Mouse (Mus musculus): Measurements from ENCODE around the gene Nob1. TPM values are rescaled to one million over a fixed set of nuclear protein-coding genes. Genes with fewer than 3 reads are reported as not detected.

Nob1 gene
- polyA plus RNA-seq (2016; fragmentation: Nextera tagmentation; extraction: Ambion mirVana) = 102 and 103 TPM in 2 replicates

DNA sequence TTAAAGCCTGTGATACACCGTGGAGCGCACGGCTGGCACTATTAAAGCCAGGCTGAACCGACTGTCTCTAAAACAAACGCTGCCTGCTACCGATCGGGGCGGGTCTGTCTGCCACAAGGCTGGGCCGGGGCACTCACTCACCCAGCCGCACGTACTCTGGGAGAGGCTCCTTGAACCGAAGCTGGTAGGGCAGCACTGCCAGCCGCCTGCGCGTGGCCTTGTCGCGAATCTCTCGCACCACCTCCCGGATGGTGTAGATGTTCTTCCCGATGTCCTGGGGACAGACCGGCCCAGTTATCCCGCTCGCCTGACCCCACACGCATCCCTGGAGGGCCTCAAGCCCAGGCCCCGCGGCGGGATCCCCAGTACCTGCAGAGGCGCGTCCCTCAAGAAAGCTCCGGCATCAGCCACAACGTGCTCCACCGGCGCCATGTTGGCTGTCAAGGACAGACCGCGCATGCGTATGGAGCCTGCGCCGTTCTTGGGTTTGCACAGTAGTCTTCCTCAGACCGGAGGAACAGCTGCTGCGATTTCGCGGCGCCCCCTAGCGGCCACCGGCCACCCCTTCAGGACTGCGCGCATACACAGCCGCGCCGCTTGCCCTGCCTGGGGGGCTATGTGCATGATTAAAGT, at the start of gene Nob1:
Nob1 (minus strand) TSS at position 455 of the 633 bp plus-strand sequence.
- Histone ChIP-seq H3K27me3 (no peaks in the 10 kb centered on the region), H3K4me3 (replicated peaks) (peak within 1 kb of the TSS; percentile 87), H3K36me3 (peaks cover 37% of the 10 kb centered on the region), H3K9me3 (no peaks in the 10 kb centered on the region), H3K4me1 (replicated peaks) (peaks cover 14% of the 10 kb centered on the region; the same call in 1 of the 2 replicates), H3K9ac (replicated peaks) (peak within 1 kb of the TSS; percentile 88), H3K27ac (peak within 1 kb of the TSS; percentile 23; the same call in 1 of the 2 replicates), H3K4me2 (peak within 1 kb of the TSS; percentile 84)
- peak; percentile 98 for ATAC-seq (ENCODE audit: insufficient number of reproducible peaks, insufficient read depth, low FRiP score, low TSS enrichment, low read depth)
- under 1% methylated on average over 50 of the region's 50 CpGs for WGBS

DNA sequence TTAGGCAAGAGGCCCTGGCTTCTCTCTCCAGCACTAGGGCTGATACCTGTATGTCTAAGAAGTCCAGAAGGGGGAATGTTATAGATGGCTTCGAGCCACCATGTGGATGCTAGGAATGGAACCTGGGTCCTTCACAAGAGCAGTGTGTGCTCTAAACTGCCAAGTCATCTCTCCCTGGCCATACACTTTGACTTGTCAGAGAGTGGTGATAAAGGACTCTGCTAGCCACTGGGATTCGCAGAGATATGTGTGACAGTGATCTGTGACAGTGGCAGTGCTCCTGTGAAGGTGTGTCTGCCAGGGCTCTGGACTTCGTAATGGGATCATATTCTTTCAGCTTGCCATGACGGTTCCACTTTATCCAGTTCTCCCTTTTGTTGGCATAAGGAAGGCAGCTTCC, 48.5 kb upstream of the Nob1 start:
- H3K9ac ChIP-seq (replicated peaks) = no peak overlapping the region
- H3K4me1 ChIP-seq (replicated peaks) = peaks cover 54% of the 10 kb centered on the region
- no peaks in the 10 kb centered on the region for H3K27me3 ChIP-seq
- no peak overlapping the region for H3K4me2 ChIP-seq
- no peak for ATAC-seq (ENCODE audit: insufficient number of reproducible peaks, insufficient read depth, low FRiP score, low TSS enrichment, low read depth)
- peak overlapping the region; percentile 98 for H3K27ac ChIP-seq
- H3K9me3 ChIP-seq = no peaks in the 10 kb centered on the region
- peaks cover 21% of the 10 kb centered on the region; the same call in 1 of the 2 replicates for H3K36me3 ChIP-seq
- no peak overlapping the region for H3K4me3 ChIP-seq (replicated peaks)
- WGBS = 86% methylated on average over 4 of the region's 4 CpGs

DNA sequence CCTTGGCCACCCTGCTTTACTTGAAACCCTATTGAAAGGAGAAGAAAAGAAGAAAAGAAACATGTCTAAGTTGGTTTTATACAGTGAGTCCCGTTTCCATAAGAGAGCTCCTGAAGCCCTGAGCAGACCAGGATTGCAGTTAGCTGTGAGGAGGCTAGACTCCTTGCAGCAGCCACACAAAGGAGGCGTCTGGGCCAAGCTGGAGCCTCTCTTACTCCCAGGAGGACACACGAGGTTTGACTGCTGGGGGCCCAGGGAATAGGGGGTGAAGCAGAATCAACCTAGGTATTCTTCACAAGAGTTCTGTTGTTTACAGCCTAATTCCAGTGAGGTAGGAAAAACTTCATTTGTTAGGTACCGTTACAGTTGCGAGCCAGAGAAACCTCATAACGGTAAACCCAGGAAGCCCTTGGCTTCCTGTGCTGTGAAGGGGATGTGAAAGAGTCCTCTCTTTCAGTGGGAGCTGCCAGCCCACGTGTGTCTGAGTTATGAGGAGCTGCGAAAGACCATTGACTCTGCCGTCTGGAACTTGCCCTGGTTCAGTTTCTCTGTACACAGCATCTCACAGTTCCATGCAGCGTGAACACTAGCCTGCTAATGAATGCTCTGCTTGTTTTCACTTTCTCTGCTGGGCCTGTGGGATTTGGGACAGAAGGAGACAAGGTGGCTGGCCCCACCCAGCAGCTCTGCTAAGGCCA, 47.7 kb upstream of the Nob1 start:
- ATAC-seq (ENCODE audit: insufficient number of reproducible peaks, insufficient read depth, low FRiP score, low TSS enrichment, low read depth) = peak; percentile 82
- Histone ChIP-seq H3K9me3 (no peaks in the 10 kb centered on the region), H3K9ac (replicated peaks) (no peak overlapping the region; the same call in 1 of the 2 replicates), H3K36me3 (peaks cover 18% of the 10 kb centered on the region; the same call in 1 of the 2 replicates), H3K4me1 (replicated peaks) (peaks cover 61% of the 10 kb centered on the region), H3K4me2 (no peak overlapping the region), H3K27me3 (no peaks in the 10 kb centered on the region), H3K27ac (peak overlapping the region; percentile 98), H3K4me3 (replicated peaks) (no peak overlapping the region)
- WGBS = 42% methylated on average over 10 of the region's 10 CpGs

DNA sequence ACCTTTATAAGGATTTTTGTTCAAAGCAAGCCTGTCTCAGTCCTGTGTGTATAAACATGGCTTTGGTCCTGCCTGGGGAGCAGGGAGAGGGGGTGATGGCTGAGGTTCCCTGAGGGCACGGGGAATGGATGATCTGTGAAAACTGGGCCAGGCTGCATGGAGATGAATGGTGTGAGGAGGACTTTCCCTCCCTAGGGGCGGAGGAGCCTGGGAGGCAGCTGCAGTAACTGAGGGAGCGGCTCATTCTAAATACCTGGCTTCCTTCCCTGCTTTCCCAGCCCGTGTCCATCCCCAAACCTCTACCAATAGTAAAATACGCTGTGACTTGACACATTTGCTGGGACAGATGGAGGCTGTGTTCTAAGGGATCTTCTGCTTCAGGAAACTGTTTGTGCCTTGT, 45.5 kb upstream of the Nob1 start:
- H3K27ac ChIP-seq = peak overlapping the region; percentile 98
- H3K4me1 ChIP-seq (replicated peaks) = peaks cover 63% of the 10 kb centered on the region
- H3K27me3 ChIP-seq = no peaks in the 10 kb centered on the region
- no peaks in the 10 kb centered on the region for H3K9me3 ChIP-seq
- 75% methylated on average over 5 of the region's 5 CpGs for WGBS
- ATAC-seq (ENCODE audit: insufficient number of reproducible peaks, insufficient read depth, low FRiP score, low TSS enrichment, low read depth) = no peak
- H3K4me3 ChIP-seq (replicated peaks) = no peak overlapping the region
- peaks cover 13% of the 10 kb centered on the region; the same call in 1 of the 2 replicates for H3K36me3 ChIP-seq
- no peak overlapping the region for H3K4me2 ChIP-seq
- 0 out of 2 replicates have a peak overlapping the region, but pooled peaks have one; percentile 34 for H3K9ac ChIP-seq (replicated peaks)

DNA sequence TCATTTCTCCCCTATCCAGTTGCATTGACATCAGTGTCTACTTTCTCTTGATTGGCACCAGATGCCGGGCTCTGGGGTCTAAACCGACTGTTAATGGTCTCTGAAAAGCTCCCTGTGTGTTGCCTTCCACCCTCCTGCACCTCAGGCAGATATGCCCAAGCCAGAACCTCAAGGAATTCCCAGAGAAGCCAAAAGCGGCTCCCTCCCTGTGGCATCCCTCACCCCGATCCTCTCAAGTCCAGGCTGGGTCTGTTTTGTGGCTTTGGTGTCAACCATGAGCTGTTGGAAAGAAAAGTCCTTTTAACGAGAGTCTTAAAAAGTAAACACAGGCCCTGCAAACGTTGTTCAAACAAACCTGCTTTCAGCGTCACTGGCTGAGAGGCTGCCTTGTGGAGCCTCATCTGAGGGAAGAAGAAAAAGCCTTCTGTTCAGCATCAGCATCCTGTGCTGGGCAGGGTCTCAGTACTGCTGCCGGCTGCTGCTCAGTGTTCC, 44.0 kb upstream of the Nob1 start:
- ATAC-seq (ENCODE audit: insufficient number of reproducible peaks, insufficient read depth, low FRiP score, low TSS enrichment, low read depth) = peak; percentile 65
- Histone ChIP-seq H3K4me2 (peak overlapping the region; percentile 13; the same call in 1 of the 2 replicates), H3K4me3 (replicated peaks) (no peak overlapping the region), H3K9ac (replicated peaks) (0 out of 2 replicates have a peak overlapping the region, but pooled peaks have one; percentile 18), H3K36me3 (peaks cover 18% of the 10 kb centered on the region; the same call in 1 of the 2 replicates), H3K4me1 (replicated peaks) (peaks cover 67% of the 10 kb centered on the region), H3K27me3 (no peaks in the 10 kb centered on the region), H3K27ac (peak overlapping the region; percentile 95), H3K9me3 (no peaks in the 10 kb centered on the region)
- WGBS = 21% methylated on average over 8 of the region's 8 CpGs

DNA sequence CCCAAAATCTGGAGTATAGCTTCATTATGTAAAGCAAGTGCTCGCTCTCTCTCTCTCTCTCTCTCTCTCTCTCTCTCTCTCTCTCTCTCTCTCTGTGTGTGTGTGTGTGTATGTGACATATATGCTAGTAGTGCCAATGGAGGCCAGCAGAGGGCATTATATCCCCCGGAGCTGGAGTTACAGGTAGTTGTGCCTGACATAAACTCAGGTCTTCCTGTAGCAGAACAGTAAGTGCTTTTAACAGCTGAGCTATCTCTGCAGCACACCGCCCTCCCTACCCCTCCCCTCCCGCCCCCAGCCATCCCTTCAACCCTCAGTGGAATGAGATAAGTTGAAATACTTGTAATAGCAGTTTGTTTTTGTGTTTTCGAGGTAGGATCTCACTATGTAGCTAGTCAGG, 41.8 kb upstream of the Nob1 start:
- Histone ChIP-seq H3K9ac (replicated peaks) (no peak overlapping the region), H3K9me3 (no peaks in the 10 kb centered on the region), H3K27ac (peak overlapping the region; percentile 57), H3K4me3 (replicated peaks) (no peak overlapping the region), H3K27me3 (no peaks in the 10 kb centered on the region), H3K36me3 (peaks cover 28% of the 10 kb centered on the region), H3K4me2 (no peak overlapping the region), H3K4me1 (replicated peaks) (peaks cover 45% of the 10 kb centered on the region)
- no peak for ATAC-seq (ENCODE audit: insufficient number of reproducible peaks, insufficient read depth, low FRiP score, low TSS enrichment, low read depth)
- WGBS = 90% methylated on average over 5 of the region's 5 CpGs

DNA sequence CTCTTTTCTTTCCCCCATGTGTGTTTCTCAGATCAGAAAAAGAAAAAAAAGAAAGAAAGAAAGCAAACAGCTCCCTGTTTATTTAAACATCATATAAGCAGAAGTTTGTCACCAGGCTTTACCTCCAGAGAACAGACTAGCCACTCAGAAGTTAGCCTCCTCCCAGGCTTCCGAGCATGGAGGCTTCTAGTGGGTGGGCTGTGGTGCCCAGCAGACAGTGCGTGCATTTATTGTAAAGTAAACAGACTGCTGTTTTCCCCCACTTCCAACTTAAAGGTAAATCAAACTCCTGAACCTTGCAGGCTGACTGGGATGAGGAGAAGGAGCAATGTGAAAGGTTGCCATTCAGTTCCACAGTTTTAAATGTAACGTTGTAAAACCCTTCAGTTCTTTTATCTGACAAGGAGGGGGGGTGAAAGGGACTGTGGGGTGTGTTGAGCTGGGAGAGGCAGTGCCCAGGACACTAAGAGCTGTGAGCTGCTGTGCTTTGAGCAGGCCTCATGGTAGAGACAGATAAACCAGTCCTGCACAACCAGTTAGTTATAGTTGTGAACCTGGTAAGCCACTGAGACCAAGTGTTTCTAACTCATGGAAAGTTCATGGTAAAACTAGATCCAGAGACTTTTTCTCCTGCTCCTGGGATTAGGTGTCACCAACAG, 40.6 kb upstream of the Nob1 start:
- H3K9ac ChIP-seq (replicated peaks) = no peak overlapping the region
- peak; percentile 51; the same call in 1 of the 2 replicates for ATAC-seq (ENCODE audit: insufficient number of reproducible peaks, insufficient read depth, low FRiP score, low TSS enrichment, low read depth)
- no peaks in the 10 kb centered on the region for H3K9me3 ChIP-seq
- peaks cover 33% of the 10 kb centered on the region for H3K4me1 ChIP-seq (replicated peaks)
- 37% methylated on average over 3 of the region's 3 CpGs for WGBS
- H3K4me2 ChIP-seq = no peak overlapping the region
- H3K27ac ChIP-seq = peak overlapping the region; percentile 92
- H3K27me3 ChIP-seq = no peaks in the 10 kb centered on the region
- H3K4me3 ChIP-seq (replicated peaks) = no peak overlapping the region
- peaks cover 39% of the 10 kb centered on the region for H3K36me3 ChIP-seq

DNA sequence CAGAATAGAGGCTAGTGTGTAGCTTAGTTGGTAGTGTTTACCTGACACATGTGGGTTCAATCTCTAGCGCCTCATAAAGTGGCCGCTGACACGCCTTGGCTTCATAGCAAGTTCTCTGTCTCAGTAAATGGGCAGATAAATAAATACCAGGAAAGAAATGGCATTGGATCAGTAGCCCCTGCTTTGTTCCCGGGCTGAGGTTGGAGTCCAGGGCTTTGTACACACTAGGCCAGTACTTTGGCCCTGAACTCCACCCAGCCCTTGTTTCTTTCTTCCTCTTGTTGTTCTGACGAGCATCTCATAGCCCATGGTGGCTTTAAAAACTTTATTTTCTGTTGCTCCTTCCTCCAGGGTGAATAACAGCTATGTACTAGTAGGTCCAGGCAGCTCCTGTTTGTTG, 37.6 kb upstream of the Nob1 start:
- H3K27ac ChIP-seq = peak overlapping the region; percentile 18; the same call in 1 of the 2 replicates
- H3K4me1 ChIP-seq (replicated peaks) = peaks cover 9% of the 10 kb centered on the region
- H3K9me3 ChIP-seq = no peaks in the 10 kb centered on the region
- WGBS = 75% methylated on average over 5 of the region's 5 CpGs
- H3K4me3 ChIP-seq (replicated peaks) = no peak overlapping the region
- no peak for ATAC-seq (ENCODE audit: insufficient number of reproducible peaks, insufficient read depth, low FRiP score, low TSS enrichment, low read depth)
- no peaks in the 10 kb centered on the region for H3K27me3 ChIP-seq
- peaks cover 59% of the 10 kb centered on the region for H3K36me3 ChIP-seq
- H3K9ac ChIP-seq (replicated peaks) = no peak overlapping the region
- H3K4me2 ChIP-seq = no peak overlapping the region

DNA sequence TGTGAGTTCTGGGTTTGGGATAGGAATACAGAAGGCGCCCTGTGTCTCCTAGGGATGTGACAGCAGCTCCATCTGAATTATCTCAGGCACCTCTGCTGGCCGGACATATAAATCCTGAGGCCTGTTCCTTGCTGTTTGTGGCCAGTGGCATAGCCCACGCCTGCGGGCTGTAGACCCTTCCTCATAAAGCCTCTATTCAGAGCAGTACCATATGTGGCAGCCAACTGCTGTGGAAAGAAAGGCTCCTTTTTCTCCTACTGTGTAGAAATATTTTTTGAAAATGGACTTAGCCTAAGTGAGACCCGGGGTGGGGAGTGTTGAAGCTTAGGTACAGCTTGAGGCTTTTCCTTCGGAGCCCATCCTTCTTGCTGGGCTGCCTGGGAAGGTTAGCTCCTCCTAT, 33.4 kb upstream of the Nob1 start:
- 79% methylated on average over 6 of the region's 6 CpGs for WGBS
- Histone ChIP-seq H3K36me3 (peaks cover 53% of the 10 kb centered on the region), H3K27ac (peak overlapping the region; percentile 81), H3K9me3 (no peaks in the 10 kb centered on the region), H3K4me3 (replicated peaks) (no peak overlapping the region), H3K4me2 (no peak overlapping the region), H3K27me3 (no peaks in the 10 kb centered on the region), H3K9ac (replicated peaks) (no peak overlapping the region), H3K4me1 (replicated peaks) (peaks cover 13% of the 10 kb centered on the region; the same call in 1 of the 2 replicates)
- 0 out of 2 replicates have a peak, but pooled peaks have one; percentile 28 for ATAC-seq (ENCODE audit: insufficient number of reproducible peaks, insufficient read depth, low FRiP score, low TSS enrichment, low read depth)

DNA sequence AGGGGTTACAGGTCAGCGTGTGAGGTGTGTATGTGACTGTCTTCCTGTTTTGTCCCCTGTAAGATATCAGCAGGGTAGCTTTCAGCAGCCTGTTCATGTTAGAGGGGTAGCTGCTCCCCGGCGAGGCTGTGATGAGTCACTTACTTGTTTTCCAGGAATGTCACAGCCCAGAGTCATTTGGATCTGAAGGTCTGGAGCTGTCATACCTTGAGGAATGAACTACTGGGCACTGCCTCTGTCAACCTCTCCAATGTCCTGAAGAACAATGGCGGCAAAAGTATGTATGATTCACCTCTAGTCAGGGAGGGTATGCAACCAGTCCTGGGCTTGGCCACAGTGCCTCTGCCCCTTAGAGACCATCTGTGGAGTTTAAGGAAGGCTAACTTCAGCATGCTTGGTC, 32.9 kb upstream of the Nob1 start:
- Histone ChIP-seq H3K9me3 (no peaks in the 10 kb centered on the region), H3K4me2 (no peak overlapping the region), H3K27me3 (no peaks in the 10 kb centered on the region), H3K4me1 (replicated peaks) (peaks cover 13% of the 10 kb centered on the region; the same call in 1 of the 2 replicates), H3K9ac (replicated peaks) (no peak overlapping the region), H3K27ac (peak overlapping the region; percentile 81), H3K36me3 (peaks cover 59% of the 10 kb centered on the region), H3K4me3 (replicated peaks) (no peak overlapping the region)
- 85% methylated on average over 4 of the region's 4 CpGs for WGBS
- no peak for ATAC-seq (ENCODE audit: insufficient number of reproducible peaks, insufficient read depth, low FRiP score, low TSS enrichment, low read depth)

DNA sequence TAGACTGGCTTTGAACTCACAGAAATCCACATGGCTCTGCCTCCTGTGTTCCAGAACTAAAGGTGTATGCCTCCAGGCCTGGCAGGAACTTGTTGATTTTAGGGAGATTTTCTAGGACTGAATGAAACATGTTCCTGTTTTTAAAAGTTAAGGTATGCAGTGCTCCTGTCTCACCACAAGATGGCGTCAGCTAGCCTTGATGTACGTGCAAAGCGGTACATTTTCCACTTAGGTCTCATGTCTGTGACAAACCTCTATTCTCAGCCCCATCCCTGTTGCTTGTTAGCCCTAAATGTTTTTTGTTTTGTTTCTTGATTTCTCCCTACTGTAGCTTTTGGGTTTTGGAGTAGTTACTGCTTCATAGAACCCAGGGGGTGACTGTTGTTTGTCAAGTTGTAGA, 30.4 kb upstream of the Nob1 start:
- H3K27me3 ChIP-seq = no peaks in the 10 kb centered on the region
- WGBS = 14% methylated on average over 3 of the region's 3 CpGs
- H3K36me3 ChIP-seq = peaks cover 42% of the 10 kb centered on the region
- H3K27ac ChIP-seq = peak overlapping the region; percentile 62; the same call in 1 of the 2 replicates
- no peak overlapping the region for H3K4me2 ChIP-seq
- no peak overlapping the region for H3K9ac ChIP-seq (replicated peaks)
- peaks cover 13% of the 10 kb centered on the region; the same call in 1 of the 2 replicates for H3K4me1 ChIP-seq (replicated peaks)
- ATAC-seq (ENCODE audit: insufficient number of reproducible peaks, insufficient read depth, low FRiP score, low TSS enrichment, low read depth) = no peak
- no peaks in the 10 kb centered on the region for H3K9me3 ChIP-seq
- H3K4me3 ChIP-seq (replicated peaks) = no peak overlapping the region
